Mouse (Mus musculus): ENCODE data around the gene Ero1lb.

DNA sequence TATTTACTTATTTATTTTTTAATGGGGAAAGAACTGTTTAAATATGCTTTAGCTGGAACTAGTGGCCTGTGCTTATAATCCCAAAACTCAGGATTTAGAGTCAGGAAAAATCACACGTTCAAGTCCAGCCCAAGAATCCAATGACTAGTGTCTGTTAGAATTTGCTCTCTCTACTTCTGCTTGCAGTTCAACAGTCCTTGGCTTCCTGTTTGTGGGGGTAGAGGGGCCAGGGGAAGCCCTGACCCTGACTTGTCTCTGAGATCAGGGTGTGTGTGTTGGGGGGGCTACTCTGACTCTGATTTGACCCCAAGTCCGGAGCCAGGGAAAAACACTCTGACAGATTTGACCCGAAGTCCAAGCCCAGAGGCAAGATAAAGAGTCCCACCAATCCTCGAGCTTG lies 40.0 kb upstream of the Ero1lb start:
- TF ChIP-seq CTCF (IDR thresholded peaks at IDR 0.05; ENCODE audit: extremely low read depth, insufficient read depth, insufficient read length, insufficient replicate concordance) = no peak
- TF ChIP-seq POLR2A (IDR thresholded peaks at IDR 0.05; ENCODE audit: low read depth, low read length) = no peak

Data from spleen, adult 2 months (tissue).